Mouse (Mus musculus) liver (tissue): ENCODE data around the gene Car15.

Experiments
- DNase-seq: peaks from one replicate; pipeline ENCODE4 v3.0.0-alpha.2; 2020; ENCODE audit warnings: mixed read lengths

Gene Car15

GRCm38 (mm10) chr16:17838051-17838450 is at the start of gene Car15:
Gene Car15, minus strand, starts transcription at chr16:17838364.
- no peak for DNase-seq

GRCm38 (mm10) chr16:17884116-17884515 is 46.0 kb upstream of the Car15 start:
- no peak for DNase-seq

- no peak for DNase-seq
Observed at GRCm38 (mm10) chr16:17882196-17882595, 44.0 kb upstream of the Car15 start.

GRCm38 (mm10) chr16:17879571-17879970 is 41.4 kb upstream of the Car15 start:
- DNase-seq = no peak

- no peak for DNase-seq
Observed at GRCm38 (mm10) chr16:17876096-17876495, 37.9 kb upstream of the Car15 start.

- DNase-seq = no peak
Observed at GRCm38 (mm10) chr16:17875174-17875573, 37.0 kb upstream of the Car15 start.

GRCm38 (mm10) chr16:17872995-17873394 is 34.8 kb upstream of the Car15 start:
- DNase-seq = peak; percentile 10

- DNase-seq = no peak
Observed at GRCm38 (mm10) chr16:17871248-17871647, 33.1 kb upstream of the Car15 start.

GRCm38 (mm10) chr16:17865770-17866169 is 27.6 kb upstream of the Car15 start:
- no peak for DNase-seq

GRCm38 (mm10) chr16:17865293-17865692 is 27.1 kb upstream of the Car15 start:
- DNase-seq = no peak

GRCm38 (mm10) chr16:17858592-17858991 is 20.4 kb upstream of the Car15 start:
- peak; percentile 41 for DNase-seq

GRCm38 (mm10) chr16:17857157-17857556 is 19.0 kb upstream of the Car15 start:
- no peak for DNase-seq

GRCm38 (mm10) chr16:17853263-17853662 is 15.1 kb upstream of the Car15 start:
- no peak for DNase-seq

GRCm38 (mm10) chr16:17851860-17852259 is 13.7 kb upstream of the Car15 start:
- no peak for DNase-seq

GRCm38 (mm10) chr16:17851331-17851730 is 13.2 kb upstream of the Car15 start:
- no peak for DNase-seq

GRCm38 (mm10) chr16:17849486-17849885 is 11.3 kb upstream of the Car15 start:
- no peak for DNase-seq

GRCm38 (mm10) chr16:17848928-17849327 is 10.8 kb upstream of the Car15 start:
- no peak for DNase-seq

- no peak for DNase-seq
Observed at GRCm38 (mm10) chr16:17848431-17848830, 10.3 kb upstream of the Car15 start.

- no peak for DNase-seq
Observed at GRCm38 (mm10) chr16:17843701-17844365, 5.7 kb upstream of the Car15 start.

- no peak for DNase-seq
Observed at GRCm38 (mm10) chr16:17842437-17842836, 4.3 kb upstream of the Car15 start.

- no peak for DNase-seq
Observed at GRCm38 (mm10) chr16:17839976-17840375, 1.8 kb upstream of the Car15 start.

GRCm38 (mm10) chr16:17835481-17835880 is 2.7 kb downstream of the Car15 start:
- DNase-seq = no peak

GRCm38 (mm10) chr16:17834543-17834942 is 3.6 kb downstream of the Car15 start:
- no peak for DNase-seq

GRCm38 (mm10) chr16:17833681-17834399 is 4.3 kb downstream of the Car15 start:
- no peak for DNase-seq

- DNase-seq = no peak
Observed at GRCm38 (mm10) chr16:17833321-17833680, 4.9 kb downstream of the Car15 start.
